Mouse (Mus musculus): ENCODE data around the gene Obsl1.

DNA sequence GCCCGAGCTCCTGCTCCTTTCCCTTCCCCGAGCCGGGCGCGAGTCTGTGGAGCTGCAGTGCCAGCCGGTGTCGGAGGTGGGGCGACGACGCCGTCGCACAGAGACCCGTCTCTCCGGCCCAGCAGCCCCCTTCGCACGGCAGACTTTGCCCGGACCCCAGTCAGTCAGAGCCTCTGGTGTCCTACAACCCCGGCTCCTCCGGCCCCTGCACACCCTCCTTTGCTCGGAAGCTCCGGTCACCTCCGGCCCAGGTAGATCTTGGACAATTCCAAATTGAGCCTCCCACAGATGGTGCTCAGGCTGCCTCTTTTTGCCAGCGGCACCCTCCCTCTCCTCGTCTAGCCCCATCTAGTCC lies 26.6 kb downstream of the Obsl1 start:
- no peak for TF ChIP-seq CTCF (IDR thresholded peaks at IDR 0.05; ENCODE audit: borderline replicate concordance, control insufficient read depth, extremely low read depth, insufficient read depth, low read length, poor library complexity)
- TF ChIP-seq POLR2A (IDR thresholded peaks at IDR 0.05; ENCODE audit: control insufficient read depth, extremely low read depth, insufficient read depth, low read length, poor library complexity) = no peak

Measured in thymus, adult 2 months (tissue).